In genomic region chr5:123603496-123603895, GRCm38 (mm10) we compare ENCODE assay signal across 9 mouse cellular contexts. TPM values are rescaled to one million over a fixed set of nuclear protein-coding genes. Genes with fewer than 3 reads are reported as not detected.
DNase-seq lines count a peak whose midpoint lies in the region; ATAC-seq lines count a peak whose summit lies in the region.
"Had no signal": no experiment of that assay in that cellular context is flagged by ENCODE, and none has a peak within 500 bp of the region (broad histone marks: within the 10 kb centered on the region; RNA-seq: fewer than 3 reads in every experiment).

No protein-coding gene starts in this region.

- H3K9ac ChIP-seq in midbrain, embryonic 14.5 days (replicated peaks; ENCODE audit: low read length): 0 out of 2 replicates have a peak overlapping the region, but pooled peaks have one; percentile 3
- H3K9ac ChIP-seq: neural tube, embryonic 12.5 days had no signal

- H3K27me3 ChIP-seq in midbrain, embryonic 14.5 days (ENCODE audit: control insufficient read depth, insufficient read depth, low read length): no peaks in the 10 kb centered on the region
- H3K27me3 ChIP-seq: neural tube, embryonic 12.5 days had no signal

- no peaks in the 10 kb centered on the region for H3K9me3 ChIP-seq in midbrain, embryonic 14.5 days (ENCODE audit: control insufficient read depth, low read length)
- H3K9me3 ChIP-seq: neural tube, embryonic 12.5 days had no signal

- no peak overlapping the region for H3K27ac ChIP-seq in midbrain, embryonic 14.5 days (replicated peaks; ENCODE audit: low read depth, low read length)
- H3K27ac ChIP-seq: neural tube, embryonic 12.5 days had no signal

- peak; percentile 41 for DNase-seq in adrenal gland, postnatal 10 days
- no peak for DNase-seq in adrenal gland, postnatal 25 days
- DNase-seq in lung, postnatal 25 days (ENCODE audit: low spot score): peak; percentile 36
- no peak for DNase-seq in lung, adult 18-20 months
- DNase-seq in heart, postnatal 10 days: peak; percentile 25 to 31
- peak; percentile 69 for DNase-seq in midbrain, embryonic 14.5 days
- no peak for DNase-seq in cerebellum, postnatal 4 days (ENCODE audit: low spot score in 2 of 2)
- DNase-seq in spleen, postnatal 4 days (ENCODE audit: low spot score in 2 of 2): no peak

- intact Hi-C loops in heart, postnatal 10 days (cut with DNase I): no loop called here

- 0 out of 2 replicates have a peak overlapping the region, but pooled peaks have one; percentile 1 for H3K4me2 ChIP-seq in midbrain, embryonic 14.5 days (ENCODE audit: low read length)
- H3K4me2 ChIP-seq: neural tube, embryonic 12.5 days had no signal

- H3K4me1 ChIP-seq in midbrain, embryonic 14.5 days (ENCODE audit: control insufficient read depth, insufficient read depth, low read length): no peaks in the 10 kb centered on the region
- H3K4me1 ChIP-seq: neural tube, embryonic 12.5 days had no signal

- WGBS in midbrain, embryonic 14.5 days: 49% methylated on average over 11 of the region's 11 CpGs

- no peak for ATAC-seq in midbrain, embryonic 14.5 days (ENCODE audit: low FRiP score, low TSS enrichment)

- H3K4me3 ChIP-seq in midbrain, embryonic 14.5 days (replicated peaks; ENCODE audit: low read depth, low read length): no peak overlapping the region
- H3K4me3 ChIP-seq: neural tube, embryonic 12.5 days had no signal

- peaks cover 83% of the 10 kb centered on the region for H3K36me3 ChIP-seq in midbrain, embryonic 14.5 days (ENCODE audit: control insufficient read depth, insufficient read depth, low read length)

RNA-seq across cellular contexts. Expression of gene Vps33a, which starts 30.7 kb away (rescaled TPM):
- total RNA-seq in adrenal gland, postnatal 10 days (2021): 10 to 100 TPM; 44.6 to 55.9 TPM
- 40.2 and 51.5 TPM in 2 replicates for total RNA-seq in adrenal gland, postnatal 25 days (2021)
- 10 to 100 TPM; 34.6 to 34.8 TPM for total RNA-seq in heart, postnatal 10 days (2021)
- 41.9 and 54.9 TPM in 2 replicates for polyA plus RNA-seq in midbrain, embryonic 14.5 days (2014; fragmentation: Nextera tagmentation; extraction: Ambion mirVana)

Comparison
In these comparisons a context has a peak if more than half of its experiments do, and no peak if none do; other contexts are left out.
1. DNase-seq: peak in adrenal gland, postnatal 10 days (single experiment), lung, postnatal 25 days (single experiment), heart, postnatal 10 days (2 of 2) and midbrain, embryonic 14.5 days (single experiment); none in adrenal gland, postnatal 25 days (single experiment), lung, adult 18-20 months (0 of 2), cerebellum, postnatal 4 days (0 of 2) and spleen, postnatal 4 days (0 of 2).